Mouse (Mus musculus): ENCODE measurements around the gene Ccdc3. TPM values are rescaled to one million over a fixed set of nuclear protein-coding genes. Genes with fewer than 3 reads are reported as not detected.

Gene Ccdc3
- total RNA-seq, 2 experiments from 2014 or later: 5.4 to 5.5 TPM

GRCm38 (mm10) chr2:5161002-5161745 is 23.6 kb downstream of the Ccdc3 start:
- no peak for DNase-seq

DNA sequence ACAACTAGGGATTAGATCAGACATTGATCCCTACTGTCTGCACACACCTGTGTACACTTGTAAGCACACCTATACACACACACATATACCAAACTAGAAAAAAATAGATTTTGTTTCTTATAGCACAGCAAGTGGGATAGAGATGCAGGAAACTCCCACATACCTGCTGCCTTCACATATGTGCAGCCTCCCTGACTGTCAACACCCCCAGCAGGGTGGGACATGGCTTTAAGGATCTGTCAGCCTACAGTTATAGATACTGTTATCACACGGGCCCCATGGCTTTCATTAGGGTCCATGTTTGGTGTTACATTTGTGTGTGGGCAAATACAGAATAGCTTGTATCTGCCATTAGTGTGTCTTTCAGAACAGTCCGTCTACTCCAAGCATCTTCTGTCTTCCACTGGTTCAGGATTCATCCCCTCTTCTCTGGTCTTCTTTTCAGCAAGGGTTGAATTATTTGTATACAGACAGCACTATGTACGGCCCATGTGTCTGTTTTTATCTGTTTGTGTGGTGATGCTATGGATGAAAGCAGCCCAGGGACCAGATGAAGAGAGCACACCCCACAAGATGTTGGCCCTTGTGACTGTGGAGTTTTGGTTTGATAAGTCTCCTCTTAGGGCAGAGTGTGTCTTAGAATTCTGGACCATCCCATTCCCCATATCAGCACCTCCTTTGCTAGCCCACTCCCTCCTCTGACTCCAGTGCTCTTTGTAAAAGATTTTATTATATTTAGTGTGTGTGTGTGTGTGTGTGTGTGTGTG is 24.5 kb downstream of the Ccdc3 start:
- DNase-seq: no peak

GRCm38 (mm10) chr2:5162756-5163155 is 25.2 kb downstream of the Ccdc3 start:
- DNase-seq: no peak

DNA sequence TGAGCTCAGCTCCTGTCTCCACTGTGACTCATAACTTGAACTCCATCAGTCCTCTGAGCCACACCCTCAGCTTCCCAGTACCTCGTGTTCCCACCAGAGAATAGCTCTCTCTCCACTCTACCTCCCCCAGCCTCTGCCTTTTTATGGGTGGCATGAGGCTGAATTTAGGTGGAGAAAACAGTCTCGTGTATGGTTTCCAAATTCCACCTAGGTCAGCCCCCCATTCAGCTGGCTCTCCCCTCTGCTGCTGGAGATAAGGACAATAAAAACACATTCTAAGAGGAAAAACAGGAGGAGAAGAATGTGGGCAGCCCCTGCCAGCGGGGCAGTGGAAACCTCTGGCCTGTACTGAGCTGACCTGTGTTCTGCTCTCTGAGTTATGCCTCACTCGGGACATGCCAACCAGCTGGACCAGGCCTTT is 28.4 kb downstream of the Ccdc3 start:
- DNase-seq: peak; percentile 59

DNA sequence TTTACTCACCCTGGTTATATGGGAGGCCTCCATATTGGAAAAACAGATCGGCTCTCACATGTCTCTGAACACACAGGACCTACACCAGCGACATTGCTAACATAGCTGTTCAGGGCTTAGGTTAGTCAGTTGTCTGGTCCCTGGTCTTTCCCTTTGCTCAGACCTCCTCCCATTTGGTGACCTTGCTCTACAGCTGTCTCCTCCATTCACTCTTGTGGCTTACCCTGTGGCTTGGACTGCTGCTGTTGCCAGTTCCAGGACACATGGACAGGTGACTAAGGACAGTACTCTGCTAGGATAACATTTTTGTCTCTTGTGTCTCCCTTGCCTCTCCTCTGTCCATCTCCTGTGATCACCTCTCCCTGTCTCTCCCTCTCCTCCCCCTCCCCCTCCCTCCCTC is 29.2 kb downstream of the Ccdc3 start:
- DNase-seq: no peak

- DNase-seq: no peak
Measured at GRCm38 (mm10) chr2:5170815-5171214, 33.2 kb downstream of the Ccdc3 start.

GRCm38 (mm10) chr2:5171301-5172000 is 33.9 kb downstream of the Ccdc3 start:
- no peak for DNase-seq

DNA sequence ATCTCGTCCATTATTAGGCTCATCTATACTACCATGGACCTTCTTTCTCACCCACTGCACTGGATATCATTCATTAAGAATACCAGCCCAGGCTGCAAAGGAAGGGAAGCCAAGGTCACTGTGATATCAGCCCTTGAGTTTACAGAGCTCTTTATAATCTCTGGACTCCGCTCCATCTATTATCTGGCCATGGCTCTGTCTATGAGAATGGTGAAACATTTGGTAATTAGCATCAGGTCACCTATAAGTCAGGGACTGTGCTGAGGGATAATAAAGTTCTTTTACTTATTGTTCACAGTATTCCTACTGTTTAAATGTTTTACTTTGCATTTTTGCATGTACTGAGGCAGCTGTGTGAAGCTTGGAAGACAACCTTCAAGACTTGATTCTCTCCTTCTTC is 35.2 kb downstream of the Ccdc3 start:
- no peak for DNase-seq

DNA sequence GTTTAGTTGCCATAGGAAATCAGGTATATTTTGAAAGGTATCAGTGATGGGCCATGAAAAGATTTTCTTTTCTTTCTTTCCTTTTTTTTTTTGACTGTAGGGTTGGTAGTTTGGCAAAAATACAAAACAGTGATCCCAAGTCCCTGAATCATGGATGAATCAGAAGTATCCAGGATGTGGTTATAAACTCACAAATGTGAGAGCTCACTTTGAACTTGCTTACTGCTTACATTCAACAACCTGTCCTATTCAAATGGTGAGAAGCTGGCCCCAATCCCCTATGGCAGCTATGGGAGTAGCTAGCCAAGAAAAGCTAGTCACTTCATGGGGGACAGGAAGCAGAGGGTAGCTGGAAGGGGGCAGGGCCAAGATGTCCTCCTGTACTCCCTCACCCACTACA is 37.1 kb downstream of the Ccdc3 start:
- DNase-seq: no peak

- DNase-seq: no peak
Measured at GRCm38 (mm10) chr2:5181462-5182443, 44.2 kb downstream of the Ccdc3 start.

- DNase-seq: no peak
Measured at GRCm38 (mm10) chr2:5184166-5184565, 46.6 kb downstream of the Ccdc3 start.

DNA sequence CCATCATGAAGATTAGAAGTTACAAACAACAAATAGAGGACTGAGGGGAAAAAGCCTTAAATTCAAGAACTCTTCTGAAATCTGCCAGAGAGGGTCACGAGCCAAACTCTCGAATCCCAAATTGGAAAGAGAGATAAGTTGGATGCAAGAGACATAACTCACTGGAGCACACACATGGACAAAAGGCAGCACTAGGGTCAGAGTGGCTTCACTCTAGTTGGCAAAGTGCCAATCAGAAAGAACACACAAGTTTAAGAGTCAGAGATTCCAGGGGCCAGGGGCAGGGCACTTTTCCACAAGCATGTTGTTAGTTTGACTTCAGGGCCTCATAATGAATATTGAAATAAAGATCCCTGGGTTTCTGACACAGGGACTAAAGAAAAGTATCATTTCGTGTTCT is 48.1 kb downstream of the Ccdc3 start:
- no peak for DNase-seq

GRCm38 (mm10) chr2:5192156-5192555 is 54.6 kb downstream of the Ccdc3 start:
- no peak for DNase-seq

GRCm38 (mm10) chr2:5193071-5193470 is 55.5 kb downstream of the Ccdc3 start:
- DNase-seq: no peak

DNA sequence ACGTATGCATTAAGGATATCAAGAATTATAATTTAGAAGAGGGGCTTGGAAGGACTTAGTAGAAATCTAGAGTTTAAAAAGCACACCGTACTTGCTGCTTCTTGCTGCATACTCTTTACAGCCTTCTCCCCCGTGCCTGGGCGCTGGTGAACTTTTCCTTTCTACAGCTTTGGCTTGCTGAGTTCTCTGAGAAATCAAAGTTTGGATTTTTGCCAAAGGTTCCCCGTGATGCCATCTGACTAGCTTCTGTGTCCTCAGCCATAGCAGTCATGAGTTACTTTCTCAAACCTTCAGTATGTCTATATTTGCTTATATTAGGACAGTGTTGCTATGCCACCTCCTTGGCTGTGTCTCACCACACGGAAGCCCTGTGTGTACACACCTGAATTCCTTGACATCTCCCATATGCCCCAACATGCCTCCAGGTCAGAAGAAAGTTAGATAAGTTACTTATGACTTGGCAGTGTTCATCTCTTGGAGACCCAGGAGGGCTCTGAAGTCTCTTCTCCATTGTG is 57.2 kb downstream of the Ccdc3 start:
- DNase-seq: no peak

DNA sequence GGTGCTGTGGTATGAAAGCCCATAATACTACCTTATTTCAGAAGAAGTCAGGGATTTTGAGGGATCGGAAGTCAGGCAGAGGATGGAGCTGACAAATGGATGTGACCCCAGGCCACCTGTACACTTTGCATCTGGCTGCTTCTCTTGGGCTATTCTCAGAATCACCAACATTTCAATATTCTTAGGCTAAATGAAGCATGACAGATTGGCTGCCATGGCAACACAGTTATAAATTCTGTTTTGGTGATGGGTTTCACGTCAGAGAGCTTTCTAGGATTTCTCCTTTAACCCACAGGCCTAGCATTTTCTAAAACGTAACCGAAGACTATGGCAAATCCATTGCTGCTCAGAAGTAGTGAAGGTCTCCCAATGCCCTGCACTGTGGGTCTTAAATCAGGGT is 59.9 kb downstream of the Ccdc3 start:
- no peak for DNase-seq

DNA sequence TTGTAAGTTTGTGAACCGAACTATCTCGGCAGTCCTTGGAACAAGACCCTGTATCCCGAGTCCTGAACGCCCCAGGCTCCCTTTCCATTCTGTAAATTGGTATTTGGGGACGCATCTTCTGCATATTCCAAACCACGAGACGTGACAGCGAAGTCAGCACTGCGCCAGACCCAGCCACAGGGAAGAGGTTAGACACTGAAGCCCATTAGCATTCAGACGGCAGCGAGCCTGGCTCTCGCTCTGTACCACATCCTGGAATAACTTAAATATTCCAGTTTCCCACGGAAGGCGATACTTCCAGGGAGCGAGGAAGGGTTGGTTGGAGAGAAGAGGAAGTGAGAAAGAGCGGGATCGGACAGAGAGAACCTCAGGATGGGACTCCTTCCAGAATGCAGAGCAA is 61.7 kb downstream of the Ccdc3 start:
- no peak for DNase-seq

DNA sequence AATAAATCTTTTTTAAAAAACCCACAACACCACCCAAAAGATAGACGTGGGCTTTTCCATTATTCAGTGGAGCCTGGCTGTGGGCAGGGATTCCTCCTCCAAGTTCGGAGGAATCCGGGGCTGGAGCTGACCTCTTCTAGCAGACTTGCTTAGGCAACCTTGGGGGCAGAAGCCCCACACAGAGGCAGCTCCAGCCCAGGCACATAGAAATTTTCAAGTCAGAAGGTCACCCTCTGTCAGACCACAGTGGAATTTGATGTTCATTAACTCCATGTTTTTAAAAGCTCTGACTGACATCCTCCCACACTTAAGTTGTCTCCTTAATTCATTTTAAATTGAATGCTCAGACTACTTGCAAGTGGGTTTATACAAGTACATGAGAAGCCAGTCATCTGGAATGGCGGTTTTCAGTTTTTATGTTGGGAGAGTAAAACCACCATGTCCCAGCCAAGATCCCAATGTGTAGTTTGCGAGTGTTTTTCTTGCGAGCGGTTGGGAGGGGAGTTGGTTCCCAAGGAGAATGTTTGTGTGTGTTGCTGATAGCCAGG is 63.3 kb downstream of the Ccdc3 start:
- DNase-seq: no peak

DNA sequence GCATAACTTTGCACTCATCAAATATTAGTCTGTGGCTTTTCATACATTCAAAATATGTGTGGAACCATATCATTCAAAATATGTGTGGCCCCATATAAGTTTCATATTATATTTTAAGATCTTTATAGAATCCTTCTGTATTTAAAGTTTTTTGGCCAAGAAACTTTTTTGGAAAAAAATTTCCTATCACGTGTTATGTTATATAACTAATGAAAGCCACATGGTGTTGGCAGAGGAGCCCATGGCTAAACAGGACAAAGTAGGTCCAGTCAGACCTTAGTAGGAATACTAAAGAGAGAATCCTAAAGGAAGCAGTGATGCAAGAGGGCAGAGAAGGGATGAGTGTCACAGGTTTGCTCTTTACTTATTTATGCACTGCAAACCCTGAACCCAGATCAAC is 65.6 kb downstream of the Ccdc3 start:
- no peak for DNase-seq

DNA sequence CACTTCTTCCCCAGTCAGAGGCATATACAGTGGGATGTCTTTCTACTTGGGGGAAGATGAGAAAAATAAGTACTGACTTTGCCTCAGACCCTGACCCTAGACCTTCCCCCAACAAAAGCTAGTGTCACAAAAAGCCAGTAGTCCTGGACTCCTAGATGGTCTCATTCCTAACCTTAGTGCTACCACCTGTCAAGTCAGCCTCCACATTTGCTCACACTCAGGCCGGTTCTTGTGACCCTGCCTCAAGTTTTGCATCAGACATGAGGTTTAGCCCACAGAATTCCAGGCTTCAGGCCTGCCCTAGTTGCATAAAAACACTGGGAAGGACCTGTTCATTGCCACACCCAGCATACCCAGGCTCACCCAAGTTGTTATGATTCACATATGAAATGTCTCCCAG is 67.4 kb downstream of the Ccdc3 start:
- DNase-seq: no peak

- no peak for DNase-seq
Measured at GRCm38 (mm10) chr2:5206651-5207050, 69.1 kb downstream of the Ccdc3 start.
